Mouse (Mus musculus) midbrain, postnatal 0 days (tissue): ENCODE measurements around the gene Scamp5. TPM values are rescaled to one million over a fixed set of nuclear protein-coding genes. Genes with fewer than 3 reads are reported as not detected.
"Not testable (repeated sequence)": the region's sequence is repeated elsewhere in the genome, so short reads cannot be mapped to it uniquely, and the experiment has no call there.

Experiments used
- ATAC-seq: fragments of 200-750 bp; cut with Nextera tagmentation; 2 replicates; pipeline ENCODE4 v1.8.0; 2017; ENCODE audit warnings: moderate number of reproducible peaks, mild to moderate bottlenecking, moderate TSS enrichment, moderate library complexity; ENCODE audit not compliant: low FRiP score
- DNase-seq: peaks from one replicate; pipeline ENCODE4 v3.0.0-alpha.2; 2015; ENCODE audit warnings: low spot score
- H3K27ac ChIP-seq: fragments of 300-500 bp; sonication (generic); 2 replicates; pipeline ENCODE4 v1.5.1; 2014; ENCODE audit warnings: low read depth, mild to moderate bottlenecking, low read length, mixed read lengths
- H3K27me3 ChIP-seq: fragments of 300-500 bp; sonication (generic); 2 replicates; pipeline ENCODE4 v1.6.1; 2014; ENCODE audit warnings: low read length, control low read depth, mixed read lengths; ENCODE audit not compliant: insufficient read depth
- H3K36me3 ChIP-seq: fragments of 300-500 bp; sonication (generic); 2 replicates; pipeline ENCODE4 v1.6.1; 2014; ENCODE audit warnings: low read length, control low read depth, mixed read lengths; ENCODE audit not compliant: insufficient read depth
- H3K4me1 ChIP-seq: fragments of 300-500 bp; sonication (generic); 2 replicates; pipeline ENCODE4 v1.6.1; 2014; ENCODE audit warnings: mild to moderate bottlenecking, control low read depth, antibody characterized with exemption, low read length, mixed read lengths; ENCODE audit not compliant: insufficient read depth
- H3K4me2 ChIP-seq: fragments of 300-500 bp; sonication (generic); 2 replicates; pipeline ENCODE4 v1.6.1; 2014; ENCODE audit warnings: low read depth, mild to moderate bottlenecking, low read length, mixed read lengths; ENCODE audit not compliant: poor library complexity, severe bottlenecking
- H3K4me3 ChIP-seq: fragments of 300-500 bp; sonication (generic); 2 replicates; pipeline ENCODE4 v1.5.1; 2014; ENCODE audit warnings: low read depth, mild to moderate bottlenecking, low read length, moderate library complexity
- H3K9ac ChIP-seq: fragments of 300-500 bp; sonication (generic); replicated peaks from 2 replicates; pipeline ENCODE4 v1.6.1; 2014; ENCODE audit warnings: mild to moderate bottlenecking, low read length, moderate library complexity, mixed read lengths; ENCODE audit not compliant: poor library complexity, severe bottlenecking
- H3K9me3 ChIP-seq: fragments of 300-500 bp; sonication (generic); 2 replicates; pipeline ENCODE4 v1.6.1; 2016; ENCODE audit warnings: low read length, control low read depth
- CTCF ChIP-seq: IDR thresholded peaks from 2 replicates; pipeline ENCODE4 v1.5.1; 2016; ENCODE audit warnings: antibody characterized with exemption, mild to moderate bottlenecking
- WGBS: fragments of 180-500 bp; shearing (Covaris S2); extraction: QIAGEN DNeasy Blood & Tissue Kit; methylation state at CpG from one replicate; pipeline ENCODE4 v1.1.7; 2014; 5-methylcytosine and 5-hydroxymethylcytosine counted together
- polyA plus RNA-seq: library from polyadenylated mRNA; unstranded; fragments of >200 nt; fragmentation: Nextera tagmentation; extraction: Ambion mirVana; gene quantifications from 2 replicates; pipeline ENCODE4 v1.2.1, GENCODE M21; 2015
- total RNA-seq: library from RNA; depleted of rRNA; stranded (reverse); fragments of >200 nt; gene quantifications from 2 replicates; pipeline ENCODE4 v1.2.3, GENCODE M21; 2014

The Scamp5 gene
- total and polyA plus RNA-seq, 2 experiments from 2014 or later, result 206 to 389 TPM

DNA sequence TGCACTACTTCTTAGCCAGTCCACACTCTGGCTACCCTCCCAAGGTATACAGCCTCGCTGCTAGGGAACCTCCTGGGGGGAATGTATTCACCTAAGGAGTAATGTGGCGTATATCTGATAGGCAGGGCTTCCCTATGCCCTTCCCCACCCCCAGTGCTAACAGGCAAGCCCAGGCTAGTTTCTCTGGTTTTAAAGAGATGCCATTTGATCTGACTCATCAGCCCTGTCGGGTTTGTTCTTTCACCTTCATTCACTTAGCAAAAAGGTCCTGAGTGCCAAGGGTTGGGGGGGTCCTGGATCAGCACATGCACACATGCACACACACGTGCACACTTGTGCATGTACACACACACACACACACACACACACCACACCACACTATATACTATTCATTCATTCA is 39.9 kb downstream of the Scamp5 start:
- Histone ChIP-seq H3K4me3 (no peak overlapping the region), H3K9ac (no peak overlapping the region), H3K27me3 (no peaks in the 10 kb centered on the region), H3K9me3 (no peaks in the 10 kb centered on the region), H3K36me3 (no peaks in the 10 kb centered on the region), H3K4me2 (no peak overlapping the region), H3K27ac (no peak overlapping the region), H3K4me1 (no peaks in the 10 kb centered on the region)
- WGBS, result 57% methylated on average over 4 of the region's 4 CpGs
- DNase-seq (no peak), ATAC-seq (no peak)
- no peak for TF ChIP-seq CTCF

DNA sequence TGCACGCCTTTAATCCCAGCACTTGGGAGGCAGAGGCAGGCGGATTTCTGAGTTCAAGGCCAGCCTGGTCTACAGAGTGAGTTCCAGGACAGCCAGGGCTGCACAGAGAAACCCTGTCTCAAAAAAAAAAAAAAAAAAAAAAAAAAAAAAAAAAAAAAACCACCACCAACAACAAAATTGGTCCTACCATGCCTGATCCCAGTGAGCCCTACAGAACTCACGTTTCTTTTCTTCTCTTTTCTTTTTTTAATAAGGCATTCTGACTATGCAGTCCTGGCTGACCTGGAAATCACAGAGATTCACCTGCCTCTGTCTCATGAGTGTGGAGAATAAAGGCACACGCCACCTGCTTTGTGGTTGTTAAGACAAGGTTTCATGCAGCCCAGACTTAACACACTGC is 40.7 kb downstream of the Scamp5 start:
- 84% methylated on average over 4 of the region's 4 CpGs for WGBS
- H3K9me3 ChIP-seq, H3K27ac ChIP-seq, ATAC-seq, DNase-seq, H3K4me3 ChIP-seq, H3K9ac ChIP-seq, H3K4me2 ChIP-seq, H3K36me3 ChIP-seq, H3K27me3 ChIP-seq, H3K4me1 ChIP-seq: not testable (repeated sequence)

GRCm38 (mm10) chr9:57425116-57425515 is 42.7 kb downstream of the Scamp5 start:
- ATAC-seq (no peak), DNase-seq (no peak)
- Histone ChIP-seq H3K27ac (no peak overlapping the region), H3K4me1 (no peaks in the 10 kb centered on the region), H3K4me3 (no peak overlapping the region), H3K9ac (no peak overlapping the region), H3K4me2 (no peak overlapping the region), H3K27me3 (no peaks in the 10 kb centered on the region), H3K9me3 (no peaks in the 10 kb centered on the region), H3K36me3 (no peaks in the 10 kb centered on the region)
- no peak for TF ChIP-seq CTCF
- 92% methylated on average over 3 of the region's 3 CpGs for WGBS

DNA sequence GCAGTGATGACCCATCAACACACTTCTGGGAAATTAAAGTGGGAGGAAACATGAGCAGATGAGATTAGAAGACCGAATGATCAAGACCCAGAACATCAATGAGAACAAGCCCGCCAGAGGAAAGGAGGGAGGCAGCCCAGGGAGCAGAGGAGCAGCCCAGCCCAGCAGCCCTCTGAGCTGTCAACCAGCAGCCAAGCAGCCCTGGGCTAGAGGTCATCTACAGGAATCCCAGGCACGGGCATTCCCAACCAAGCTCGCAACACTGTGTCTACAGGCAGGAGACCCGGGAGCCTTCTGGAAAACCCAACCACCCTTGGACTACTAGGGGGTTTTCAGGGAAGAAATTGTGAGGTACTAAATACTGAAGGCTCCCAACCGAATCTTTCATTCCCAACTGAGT is 43.8 kb downstream of the Scamp5 start:
- H3K4me2 ChIP-seq, result no peak overlapping the region
- H3K27me3 ChIP-seq, result no peaks in the 10 kb centered on the region
- no peak for TF ChIP-seq CTCF
- H3K27ac ChIP-seq, result no peak overlapping the region
- H3K9ac ChIP-seq, result no peak overlapping the region
- DNase-seq (no peak), ATAC-seq (no peak)
- no peak overlapping the region for H3K4me3 ChIP-seq
- no peaks in the 10 kb centered on the region for H3K36me3 ChIP-seq
- no peaks in the 10 kb centered on the region for H3K9me3 ChIP-seq
- no peaks in the 10 kb centered on the region for H3K4me1 ChIP-seq
- WGBS, result 77% methylated on average over 6 of the region's 6 CpGs

DNA sequence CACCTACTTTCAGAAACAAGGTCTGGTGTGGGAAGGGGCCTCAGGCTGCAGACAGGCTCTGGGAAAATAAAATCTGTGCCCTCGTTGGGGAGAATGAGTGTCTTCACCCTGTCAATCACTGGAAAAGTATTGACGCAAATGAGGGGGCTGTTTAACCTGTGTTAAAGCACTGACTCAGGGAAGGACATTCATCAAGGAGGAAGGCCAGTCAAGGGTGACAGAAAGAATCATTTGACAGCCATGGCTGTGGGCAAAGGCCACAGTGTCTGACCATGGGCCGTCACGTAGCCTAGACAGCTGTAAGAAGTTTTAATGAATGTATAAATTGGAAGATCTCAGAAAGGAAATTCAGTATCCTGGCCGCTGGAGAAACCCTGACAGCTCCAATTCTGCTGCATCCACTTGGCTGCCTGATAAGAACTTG is 46.2 kb downstream of the Scamp5 start:
- no peaks in the 10 kb centered on the region for H3K9me3 ChIP-seq
- DNase-seq (no peak), ATAC-seq (no peak)

GRCm38 (mm10) chr9:57421121-57421571 is 46.7 kb downstream of the Scamp5 start:
- H3K4me3 ChIP-seq, result no peak overlapping the region
- no peak for TF ChIP-seq CTCF
- peak overlapping the region; percentile 62 for H3K27ac ChIP-seq
- 78% methylated on average over 9 of the region's 9 CpGs for WGBS
- H3K27me3 ChIP-seq, result no peaks in the 10 kb centered on the region
- no peak overlapping the region for H3K4me2 ChIP-seq
- H3K36me3 ChIP-seq, result no peaks in the 10 kb centered on the region
- no peaks in the 10 kb centered on the region for H3K4me1 ChIP-seq
- no peaks in the 10 kb centered on the region for H3K9me3 ChIP-seq
- no peak overlapping the region for H3K9ac ChIP-seq
- DNase-seq (peak; percentile 45), ATAC-seq (no peak)

More for the DNA sequence above, 46.2 kb downstream of the Scamp5 start:
- H3K27me3 ChIP-seq, result no peaks in the 10 kb centered on the region
- no peak for TF ChIP-seq CTCF
- no peak overlapping the region for H3K9ac ChIP-seq
- 65% methylated on average over 5 of the region's 5 CpGs for WGBS
- H3K4me3 ChIP-seq, result no peak overlapping the region
- H3K4me2 ChIP-seq, result no peak overlapping the region
- H3K36me3 ChIP-seq, result no peaks in the 10 kb centered on the region
- no peaks in the 10 kb centered on the region for H3K4me1 ChIP-seq
- H3K27ac ChIP-seq, result peak overlapping the region; percentile 62; the same call in 1 of the 2 replicates
